Mouse (Mus musculus) bone marrow macrophage, adult 2 months (primary cell): Measurements from ENCODE around the gene Cnnm1. TPM values are rescaled to one million over a fixed set of nuclear protein-coding genes. Genes with fewer than 3 reads are reported as not detected.
"Not testable (repeated sequence)": the region's sequence is repeated elsewhere in the genome, so short reads cannot be mapped to it uniquely, and the experiment has no call there.

Experiments
- H3K27ac ChIP-seq: 2 replicates; pipeline ENCODE4 v1.5.1; 2012; ENCODE audit warnings: low read depth, low read length; ENCODE audit not compliant: insufficient read depth
- H3K4me1 ChIP-seq: 2 replicates; pipeline ENCODE4 v1.6.1; 2012; ENCODE audit warnings: low read length; ENCODE audit not compliant: control insufficient read depth, insufficient read depth
- H3K4me3 ChIP-seq: 2 replicates; pipeline ENCODE4 v1.5.1; 2012; ENCODE audit warnings: mild to moderate bottlenecking, low read length, moderate library complexity; ENCODE audit not compliant: insufficient read depth
- CTCF ChIP-seq: IDR thresholded peaks from 2 replicates; pipeline ENCODE4 v1.5.1; 2012; ENCODE audit warnings: low read depth, mild to moderate bottlenecking, low read length, moderate library complexity
- POLR2A ChIP-seq: IDR thresholded peaks from 2 replicates; pipeline ENCODE4 v1.6.1; 2012; ENCODE audit warnings: mild to moderate bottlenecking, low read depth, low read length, borderline replicate concordance
- polyA plus RNA-seq: library from polyadenylated mRNA; stranded (reverse); fragments of >200 nt; gene quantifications from 2 replicates; pipeline ENCODE4 v1.2.4, GENCODE M21; 2012; ENCODE audit not compliant: missing spikeins, insufficient read depth, insufficient read length

Cnnm1 gene
- polyA plus RNA-seq, 1 experiment, result not detected

DNA sequence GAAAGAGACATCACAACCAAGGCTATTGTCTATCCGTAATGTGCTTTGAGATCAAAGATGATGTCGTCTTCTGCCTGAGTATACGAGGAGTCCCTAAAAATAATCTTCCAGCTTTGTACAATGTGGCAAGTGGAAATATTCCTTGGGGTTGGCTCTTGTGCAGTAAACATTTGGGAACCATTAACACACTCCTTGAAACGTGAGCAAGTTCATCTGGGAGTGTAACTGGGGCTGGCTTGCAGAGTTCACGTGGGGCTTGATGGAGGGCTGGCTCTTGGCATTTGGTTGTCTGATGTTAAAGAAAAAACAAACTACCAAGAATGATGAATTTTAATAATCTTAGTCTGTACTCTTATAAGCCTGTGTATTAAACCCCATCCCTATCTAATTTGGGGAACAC lies 39.2 kb downstream of the Cnnm1 start:
- Histone ChIP-seq H3K4me1 (no peaks in the 10 kb centered on the region), H3K27ac (no peak overlapping the region), H3K4me3 (no peak overlapping the region)
- no peak for TF ChIP-seq POLR2A
- no peak for TF ChIP-seq CTCF

GRCm38 (mm10) chr19:43480512-43480911 lies 40.3 kb downstream of the Cnnm1 start:
- no peak overlapping the region for H3K4me3 ChIP-seq
- no peaks in the 10 kb centered on the region for H3K4me1 ChIP-seq
- no peak for TF ChIP-seq CTCF
- TF ChIP-seq POLR2A, result no peak
- no peak overlapping the region for H3K27ac ChIP-seq

DNA sequence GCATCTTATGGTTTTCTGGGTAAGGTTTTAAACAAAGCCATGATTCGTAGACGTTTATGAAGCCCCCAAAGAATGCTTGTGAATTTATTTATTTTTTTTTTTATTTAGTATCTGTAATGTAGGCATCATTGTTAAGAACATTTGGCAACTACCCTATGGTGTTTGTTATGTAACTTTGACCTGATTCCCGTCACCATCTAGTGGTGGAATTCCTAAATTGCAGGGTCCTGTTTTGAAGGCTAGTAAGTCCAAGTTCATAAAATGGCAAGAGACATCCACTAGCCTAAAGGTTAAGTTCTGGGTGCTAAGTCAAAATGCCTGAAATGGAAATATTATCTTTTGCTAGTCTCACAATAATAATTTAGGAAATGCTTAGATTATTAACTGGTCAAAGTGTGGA lies 47.2 kb downstream of the Cnnm1 start:
- peaks cover 8% of the 10 kb centered on the region for H3K4me1 ChIP-seq
- H3K4me3 ChIP-seq, result no peak overlapping the region
- no peak for TF ChIP-seq CTCF
- no peak for TF ChIP-seq POLR2A
- no peak overlapping the region for H3K27ac ChIP-seq

GRCm38 (mm10) chr19:43493316-43493715 lies 53.1 kb downstream of the Cnnm1 start:
- H3K27ac ChIP-seq, H3K4me1 ChIP-seq, H3K4me3 ChIP-seq: not testable (repeated sequence)

DNA sequence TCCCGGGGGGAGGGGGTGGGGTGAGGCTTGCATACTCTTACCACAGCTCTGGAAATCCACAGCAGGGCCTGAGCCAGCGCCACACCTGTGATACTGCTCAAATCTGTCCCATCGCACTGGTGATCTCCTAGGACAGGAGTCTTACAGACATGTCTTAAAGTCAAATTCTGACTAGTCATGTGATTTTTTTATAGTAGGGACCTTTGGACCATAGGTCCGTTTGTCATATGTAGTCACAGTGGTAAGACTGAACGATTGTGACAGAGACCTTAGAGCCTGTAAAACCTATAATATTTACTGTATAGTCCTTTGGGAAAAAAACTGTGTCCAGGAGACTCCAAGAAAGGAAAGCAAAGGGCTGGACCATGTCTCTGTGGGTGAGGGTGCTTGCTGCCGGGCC lies 53.6 kb downstream of the Cnnm1 start:
- Histone ChIP-seq H3K4me1 (no peaks in the 10 kb centered on the region), H3K27ac (no peak overlapping the region), H3K4me3 (no peak overlapping the region)
- no peak for TF ChIP-seq POLR2A
- TF ChIP-seq CTCF, result no peak

DNA sequence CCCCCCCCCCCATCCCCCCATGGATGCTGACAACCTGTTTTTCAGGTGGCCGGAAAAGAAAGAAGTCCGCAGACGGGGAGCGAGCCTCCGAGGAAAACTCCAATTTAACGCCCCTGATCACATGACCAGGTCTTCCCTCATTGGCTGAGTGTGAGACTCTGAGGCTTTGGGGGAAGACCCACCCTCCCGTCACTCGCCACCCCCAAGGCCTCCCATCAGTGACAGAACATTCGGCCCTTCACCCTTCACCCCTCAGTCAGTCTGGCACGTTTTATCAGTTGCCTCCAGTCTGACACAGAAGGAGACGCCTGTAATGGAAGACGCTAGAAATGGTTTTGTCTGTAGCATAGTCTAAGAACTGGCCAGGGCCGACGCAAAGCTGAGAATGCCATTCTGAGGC lies 54.7 kb downstream of the Cnnm1 start:
- no peak overlapping the region for H3K27ac ChIP-seq
- H3K4me1 ChIP-seq, result no peaks in the 10 kb centered on the region
- TF ChIP-seq POLR2A (no peak), CTCF (no peak)
- H3K4me3 ChIP-seq, result no peak overlapping the region

GRCm38 (mm10) chr19:43495846-43496245 lies 55.6 kb downstream of the Cnnm1 start:
- TF ChIP-seq CTCF, result no peak
- no peak for TF ChIP-seq POLR2A
- no peak overlapping the region for H3K4me3 ChIP-seq
- no peaks in the 10 kb centered on the region for H3K4me1 ChIP-seq
- no peak overlapping the region for H3K27ac ChIP-seq

- no peak for TF ChIP-seq POLR2A
- no peak for TF ChIP-seq CTCF
- Histone ChIP-seq H3K4me1 (no peaks in the 10 kb centered on the region), H3K4me3 (no peak overlapping the region), H3K27ac (no peak overlapping the region)
These were observed 57.2 kb downstream of the Cnnm1 start for GRCm38 (mm10) chr19:43497440-43497839.

GRCm38 (mm10) chr19:43498874-43499273 lies 58.6 kb downstream of the Cnnm1 start:
- TF ChIP-seq POLR2A (no peak), CTCF (no peak)
- no peaks in the 10 kb centered on the region for H3K4me1 ChIP-seq
- no peak overlapping the region for H3K4me3 ChIP-seq
- no peak overlapping the region for H3K27ac ChIP-seq

GRCm38 (mm10) chr19:43502630-43503029 lies 62.4 kb downstream of the Cnnm1 start:
- Histone ChIP-seq H3K4me1 (no peaks in the 10 kb centered on the region), H3K27ac (no peak overlapping the region), H3K4me3 (no peak overlapping the region)
- TF ChIP-seq CTCF (no peak), POLR2A (no peak)

GRCm38 (mm10) chr19:43503593-43503992 lies 63.4 kb downstream of the Cnnm1 start:
- H3K4me3 ChIP-seq, H3K4me1 ChIP-seq, H3K27ac ChIP-seq: not testable (repeated sequence)
